Mouse (Mus musculus) heart, adult 2 months (tissue): ENCODE measurements at regions not wholly inside any gene's neighbourhood (a gene's known extent, or its start where the extent isn't known, plus 50 kb on each side); places are given as distances from the start of the nearest gene placed in this dataset.

Source experiments
- DNase-seq, 2 experiments: peaks; one replicate each; pipeline ENCODE4 v3.0.0; 2021
- H3K27ac ChIP-seq: fragments of 200-600 bp; 2 replicates; pipeline ENCODE4 v1.8.1; 2022
- H3K27me3 ChIP-seq: fragments of 200-500 bp; 2 replicates; pipeline ENCODE4 v1.6.1; 2012; ENCODE audit warnings: mild to moderate bottlenecking, low read length, inconsistent platforms, mixed read lengths; ENCODE audit not compliant: control insufficient read depth, insufficient read depth
- H3K36me3 ChIP-seq: fragments of 200-500 bp; 2 replicates; pipeline ENCODE4 v1.6.1; 2012; ENCODE audit warnings: low read length, inconsistent platforms; ENCODE audit not compliant: control insufficient read depth, insufficient read depth
- H3K4me1 ChIP-seq: fragments of 200-500 bp; 2 replicates; pipeline ENCODE4 v1.6.1; 2011; ENCODE audit warnings: low read length; ENCODE audit not compliant: control insufficient read depth, insufficient read depth
- H3K4me3 ChIP-seq: fragments of 200-600 bp; 2 replicates; pipeline ENCODE4 v1.8.1; 2022
- H3K79me2 ChIP-seq: fragments of 200-500 bp; replicated peaks from 2 replicates; pipeline ENCODE4 v1.6.1; 2012; ENCODE audit warnings: mild to moderate bottlenecking, inconsistent platforms, low read length, moderate library complexity, mixed read lengths; ENCODE audit not compliant: control insufficient read depth, insufficient read depth
- H3K9ac ChIP-seq: fragments of 200-500 bp; 2 replicates; pipeline ENCODE4 v1.6.1; 2012; ENCODE audit warnings: low read depth, mild to moderate bottlenecking, control low read depth, inconsistent platforms, low read length, mixed read lengths
- CTCF ChIP-seq: fragments of 200-600 bp; IDR thresholded peaks from 2 replicates; pipeline ENCODE4 v1.8.1; 2022; ENCODE audit warnings: antibody characterized with exemption, mild to moderate bottlenecking, moderate library complexity
- EP300 ChIP-seq: fragments of 200-500 bp; IDR thresholded peaks from 2 replicates; pipeline ENCODE4 v1.6.1; 2011; ENCODE audit warnings: low read depth, low read length, control low read depth; ENCODE audit not compliant: insufficient read depth
- POLR2A ChIP-seq: fragments of 200-500 bp; IDR thresholded peaks from 2 replicates; pipeline ENCODE4 v1.6.1; 2011; ENCODE audit warnings: mild to moderate bottlenecking, low read depth, low read length, control low read depth; ENCODE audit not compliant: insufficient read depth
- WGBS: fragments of 180-500 bp; shearing (Covaris S2); methylation state at CpG from one replicate; pipeline ENCODE4 v1.1.7; 2018; 5-methylcytosine and 5-hydroxymethylcytosine counted together
- intact Hi-C: fragments of 180-260 bp; cut with DNase I; formaldehyde crosslinking; loops from one replicate; pipeline ENCODE4 v1.15.1; 2025

DNA sequence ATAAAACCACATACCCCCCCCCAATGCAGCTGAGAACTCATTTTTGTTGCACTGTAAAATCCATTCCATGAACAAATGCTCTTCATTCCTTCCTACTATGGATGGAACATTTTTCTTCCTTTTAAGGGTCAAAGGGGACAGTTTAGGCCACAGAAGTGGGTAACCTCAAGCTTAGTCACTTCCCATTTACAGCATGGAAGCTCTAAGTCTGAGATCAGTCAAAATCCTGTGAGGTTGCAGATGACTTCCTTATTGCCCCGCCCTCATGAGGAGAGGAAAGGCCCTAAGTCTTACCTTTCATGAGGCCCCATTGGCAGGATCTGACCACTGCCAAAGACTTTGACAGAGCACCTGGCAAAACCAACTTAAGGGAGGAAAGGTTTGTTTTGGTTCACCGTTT lies 94.7 kb upstream of the E030018B13Rik start:
- Histone ChIP-seq H3K9ac (no peak overlapping the region), H3K27ac (no peak overlapping the region), H3K79me2 (no peaks in the 10 kb centered on the region), H3K27me3 (no peaks in the 10 kb centered on the region), H3K4me3 (no peak overlapping the region), H3K36me3 (no peaks in the 10 kb centered on the region), H3K4me1 (peaks cover 6% of the 10 kb centered on the region)
- TF ChIP-seq CTCF (no peak), EP300 (no peak), POLR2A (no peak)
- WGBS, result 70% methylated on average over 2 of the region's 2 CpGs
- DNase-seq, result no peak
- intact Hi-C loops, result no loop called here

DNA sequence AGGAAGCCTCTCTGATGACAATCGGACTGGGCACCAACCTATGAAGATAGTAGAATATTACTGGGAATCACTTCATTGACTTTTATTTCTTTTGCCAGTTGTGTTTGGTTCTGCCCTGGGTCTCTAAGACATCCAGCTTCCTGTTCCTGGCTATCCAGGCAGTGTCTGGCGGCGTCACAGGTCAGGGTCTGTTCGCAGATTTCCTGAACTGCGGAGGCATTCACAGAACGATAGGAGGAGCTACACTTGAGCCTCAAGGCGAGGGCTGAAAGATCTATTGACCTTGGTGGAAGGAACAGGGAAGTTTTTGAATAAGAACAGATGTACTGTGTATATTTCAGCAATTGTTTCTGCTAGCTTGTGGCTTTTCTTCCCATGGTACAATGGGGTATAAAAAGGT lies 92.6 kb upstream of the E030018B13Rik start:
- H3K27ac ChIP-seq, result no peak overlapping the region
- WGBS, result 26% methylated on average over 7 of the region's 7 CpGs
- no peaks in the 10 kb centered on the region for H3K36me3 ChIP-seq
- no peak overlapping the region for H3K4me3 ChIP-seq
- no peaks in the 10 kb centered on the region for H3K27me3 ChIP-seq
- peak; percentile 50 for TF ChIP-seq CTCF
- TF ChIP-seq POLR2A, result no peak
- no peak overlapping the region for H3K9ac ChIP-seq
- H3K79me2 ChIP-seq, result no peaks in the 10 kb centered on the region
- DNase-seq, result peak in 1 of 2 experiments; percentile 20
- intact Hi-C loops, result no loop called here
- H3K4me1 ChIP-seq, result peaks cover 4% of the 10 kb centered on the region

DNA sequence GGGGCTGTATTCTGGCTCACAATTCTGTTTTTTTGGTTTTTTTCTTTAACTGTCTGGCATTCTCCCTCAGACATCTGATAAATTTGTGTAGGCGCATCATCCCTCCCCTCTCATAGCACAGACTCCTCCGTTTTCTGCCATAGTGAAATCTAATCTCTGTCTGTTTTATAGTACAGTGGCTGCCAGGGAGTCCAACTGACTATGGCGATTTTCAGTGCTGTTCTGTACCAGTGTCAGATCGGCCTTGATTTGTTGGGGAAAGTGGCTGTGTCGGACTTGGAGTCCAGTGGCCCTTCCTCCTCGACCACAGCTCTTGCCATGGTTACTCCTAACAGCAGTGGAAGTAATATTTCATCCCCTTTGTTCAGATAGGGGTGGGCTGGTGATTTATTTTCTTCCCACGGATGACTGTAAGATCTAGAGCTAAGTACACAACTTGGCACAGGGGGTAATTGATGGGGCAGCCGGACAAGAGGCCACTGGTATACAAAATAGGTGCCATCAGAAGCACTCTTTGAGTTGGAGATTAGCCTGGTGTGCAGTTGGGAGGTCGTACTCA lies 87.2 kb upstream of the E030018B13Rik start:
- TF ChIP-seq CTCF, result no peak
- WGBS, result 75% methylated on average over 9 of the region's 9 CpGs
- Histone ChIP-seq H3K36me3 (no peaks in the 10 kb centered on the region), H3K4me1 (peaks cover 1% of the 10 kb centered on the region), H3K27ac (no peak overlapping the region), H3K9ac (no peak overlapping the region), H3K79me2 (no peaks in the 10 kb centered on the region), H3K27me3 (no peaks in the 10 kb centered on the region), H3K4me3 (no peak overlapping the region)
- DNase-seq, result no peak
- intact Hi-C loops, result no loop called here

DNA sequence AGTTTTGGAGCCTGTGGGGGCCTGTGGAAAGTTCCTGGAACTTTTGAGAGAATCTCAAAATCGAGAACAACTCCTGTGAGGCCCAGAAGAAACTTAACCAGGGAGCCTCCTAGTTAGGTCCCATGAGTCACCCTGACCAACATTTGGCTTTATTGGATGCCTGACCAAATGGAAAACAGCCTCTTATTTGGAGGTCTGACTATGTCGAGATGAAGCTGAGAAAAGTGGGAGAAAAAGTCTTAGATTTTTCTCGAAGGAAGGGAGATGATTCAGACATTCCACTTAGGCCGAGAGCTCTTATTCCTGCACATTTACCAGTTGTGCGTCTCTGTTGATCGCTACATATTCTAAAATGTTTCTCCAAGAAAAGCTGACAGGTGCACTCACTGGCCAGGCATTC lies 83.0 kb upstream of the E030018B13Rik start:
- TF ChIP-seq POLR2A, result no peak
- no peak for TF ChIP-seq EP300
- TF ChIP-seq CTCF, result no peak
- Histone ChIP-seq H3K4me1 (no peaks in the 10 kb centered on the region), H3K79me2 (no peaks in the 10 kb centered on the region), H3K9ac (no peak overlapping the region), H3K36me3 (no peaks in the 10 kb centered on the region), H3K27ac (no peak overlapping the region), H3K27me3 (no peaks in the 10 kb centered on the region), H3K4me3 (no peak overlapping the region)
- DNase-seq, result no peak
- intact Hi-C loops, result no loop called here
- 79% methylated on average over 6 of the region's 6 CpGs for WGBS

DNA sequence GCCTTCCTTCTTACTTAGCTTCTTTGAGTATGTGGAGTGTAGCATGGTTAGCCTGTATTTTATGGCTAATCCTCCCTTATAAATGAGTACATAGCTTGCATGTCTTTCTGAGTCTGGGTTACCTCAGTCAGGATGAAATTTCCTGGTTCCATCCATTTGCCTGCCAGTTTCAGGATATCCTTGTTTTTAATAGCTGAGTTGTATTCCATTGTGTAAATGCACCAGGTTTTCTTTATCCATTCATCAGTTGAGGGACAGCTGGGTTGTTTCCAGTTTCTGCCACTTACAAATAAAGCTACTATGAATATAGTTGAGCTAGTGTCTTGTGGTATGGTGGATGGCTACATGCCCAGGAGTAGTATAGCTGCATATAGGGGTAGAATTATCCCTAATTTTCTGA lies 80.7 kb upstream of the E030018B13Rik start:
- Histone ChIP-seq H3K79me2 (no peaks in the 10 kb centered on the region), H3K27me3 (no peaks in the 10 kb centered on the region), H3K9ac (no peak overlapping the region), H3K4me1 (no peaks in the 10 kb centered on the region), H3K4me3 (no peak overlapping the region), H3K27ac (no peak overlapping the region), H3K36me3 (no peaks in the 10 kb centered on the region)
- no peak for DNase-seq
- TF ChIP-seq EP300 (no peak), CTCF (no peak), POLR2A (no peak)
- intact Hi-C loops, result no loop called here
